Mouse (Mus musculus) forebrain, embryonic 15.5 days (tissue): Measurements from ENCODE around the gene Dyrk1a. TPM values are rescaled to one million over a fixed set of nuclear protein-coding genes. Genes with fewer than 3 reads are reported as not detected.

Experiments used
- ATAC-seq: fragments of 200-750 bp; cut with Nextera tagmentation; replicated peaks from 2 replicates; pipeline ENCODE4 v1.8.0; 2017; ENCODE audit warnings: mild to moderate bottlenecking, moderate TSS enrichment, moderate library complexity
- H3K27ac ChIP-seq: fragments of 300-500 bp; sonication (generic); replicated peaks from 2 replicates; pipeline ENCODE4 v1.5.1; 2015; ENCODE audit warnings: mild to moderate bottlenecking, inconsistent platforms
- H3K27me3 ChIP-seq: fragments of 300-500 bp; sonication (generic); 2 replicates; pipeline ENCODE4 v1.6.1; 2015; ENCODE audit warnings: inconsistent platforms
- H3K36me3 ChIP-seq: fragments of 300-500 bp; sonication (generic); 2 replicates; pipeline ENCODE4 v1.6.1; 2015; ENCODE audit warnings: mild to moderate bottlenecking, inconsistent platforms
- H3K4me1 ChIP-seq: fragments of 300-500 bp; sonication (generic); 2 replicates; pipeline ENCODE4 v1.6.1; 2015; ENCODE audit warnings: inconsistent platforms
- H3K4me2 ChIP-seq: fragments of 300-500 bp; sonication (generic); replicated peaks from 2 replicates; pipeline ENCODE4 v1.6.1; 2015; ENCODE audit warnings: mild to moderate bottlenecking, inconsistent platforms
- H3K4me3 ChIP-seq: fragments of 300-500 bp; sonication (generic); 2 replicates; pipeline ENCODE4 v1.5.1; 2015; ENCODE audit warnings: mild to moderate bottlenecking, inconsistent platforms
- H3K9ac ChIP-seq: fragments of 300-500 bp; sonication (generic); replicated peaks from 2 replicates; pipeline ENCODE4 v1.6.1; 2015; ENCODE audit warnings: mild to moderate bottlenecking, inconsistent platforms
- H3K9me3 ChIP-seq: fragments of 300-500 bp; sonication (generic); 2 replicates; pipeline ENCODE4 v1.6.1; 2016; ENCODE audit warnings: inconsistent platforms
- WGBS: fragments of 180-500 bp; shearing (Covaris S2); methylation state at CpG from one replicate; pipeline ENCODE4 v1.1.7; 2015; ENCODE audit warnings: mixed read lengths; 5-methylcytosine and 5-hydroxymethylcytosine counted together
- polyA plus RNA-seq: library from polyadenylated mRNA; unstranded; fragments of >200 nt; fragmentation: Nextera tagmentation; extraction: Ambion mirVana; gene quantifications from 2 replicates; pipeline ENCODE4 v1.2.1, GENCODE M21; 2015

The Dyrk1a gene
- polyA plus RNA-seq, 1 experiment from 2014 or later: 12.8 TPM

DNA sequence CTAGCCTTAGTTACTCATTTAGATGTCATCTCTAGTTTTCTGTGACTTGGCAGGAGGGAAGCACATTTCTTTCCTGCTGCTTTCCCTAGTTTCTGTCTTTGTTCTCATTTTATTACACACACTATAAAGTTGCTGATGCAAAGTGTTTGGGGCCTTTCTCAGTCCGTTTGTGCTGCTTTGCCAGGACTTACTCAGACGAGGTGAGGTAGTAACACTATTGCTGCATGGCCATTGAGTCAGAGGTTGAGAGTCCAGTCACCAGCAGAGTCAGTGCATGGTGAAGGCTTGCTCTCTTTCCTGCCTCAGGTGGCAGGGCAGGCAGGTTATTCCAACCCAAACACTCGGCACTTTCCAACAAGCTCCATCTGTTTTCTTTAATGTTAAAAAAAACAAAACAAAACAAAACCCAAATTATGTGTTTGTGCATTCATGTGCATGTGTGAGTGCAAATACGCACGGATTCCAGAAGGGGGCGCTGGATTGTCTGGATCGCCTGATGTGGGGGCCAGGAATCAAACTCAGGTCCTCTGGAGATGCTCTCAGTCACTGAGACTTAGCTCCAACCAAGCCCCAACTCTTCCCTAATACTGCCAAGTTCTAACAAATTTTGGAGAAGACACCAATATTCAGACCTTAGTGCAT lies 16.7 kb downstream of the Dyrk1a start:
- Histone ChIP-seq H3K4me3 (no peak overlapping the region), H3K4me1 (peaks cover 64% of the 10 kb centered on the region), H3K36me3 (no peaks in the 10 kb centered on the region), H3K27me3 (no peaks in the 10 kb centered on the region), H3K9ac (no peak overlapping the region), H3K27ac (no peak overlapping the region), H3K9me3 (no peaks in the 10 kb centered on the region), H3K4me2 (no peak overlapping the region)
- WGBS: 63% methylated on average over 7 of the region's 7 CpGs
- no peak for ATAC-seq

DNA sequence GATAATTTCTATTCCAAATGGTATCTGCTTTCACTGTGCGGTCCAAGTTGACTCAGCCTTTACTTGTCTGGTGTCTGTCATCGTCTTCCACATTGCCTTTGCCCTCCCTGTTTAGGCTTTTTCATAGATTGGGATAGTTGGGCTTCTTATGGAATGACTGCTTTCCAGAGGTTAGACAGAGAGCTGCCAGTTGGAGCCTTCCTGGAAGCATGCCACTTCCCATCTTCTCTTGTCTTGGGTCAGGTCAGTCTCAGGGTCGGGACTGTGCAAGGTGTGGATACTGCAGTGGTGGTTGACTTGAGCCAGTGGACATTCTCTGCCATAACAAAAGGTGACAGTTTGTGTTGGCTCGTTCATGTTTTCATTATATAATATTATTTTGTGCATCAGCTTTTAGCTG lies 17.7 kb downstream of the Dyrk1a start:
- 87% methylated on average over 4 of the region's 4 CpGs for WGBS
- Histone ChIP-seq H3K4me1 (peaks cover 68% of the 10 kb centered on the region), H3K9me3 (no peaks in the 10 kb centered on the region), H3K36me3 (no peaks in the 10 kb centered on the region), H3K27me3 (no peaks in the 10 kb centered on the region), H3K4me2 (no peak overlapping the region), H3K9ac (no peak overlapping the region), H3K27ac (no peak overlapping the region), H3K4me3 (no peak overlapping the region)
- no peak for ATAC-seq

DNA sequence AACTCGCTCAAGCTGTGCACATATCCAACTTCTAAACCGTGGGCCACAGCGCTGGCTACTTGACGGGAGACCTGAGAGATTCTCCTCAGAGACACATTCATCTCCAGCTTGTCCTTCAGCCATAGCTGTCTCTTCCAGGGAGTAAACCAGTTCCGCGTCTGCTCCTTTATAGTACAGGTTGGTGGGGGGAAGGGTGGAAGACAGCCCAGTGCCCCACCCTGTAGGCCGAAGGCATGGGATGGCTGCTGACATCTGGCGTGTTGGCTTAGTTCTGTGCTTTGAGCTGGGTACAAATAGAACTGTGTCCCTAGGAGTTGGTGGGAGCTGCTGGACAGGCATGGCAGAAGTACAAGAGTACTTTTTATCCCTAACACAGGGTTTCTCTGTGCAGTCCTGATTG lies 18.4 kb downstream of the Dyrk1a start:
- H3K36me3 ChIP-seq: no peaks in the 10 kb centered on the region
- WGBS: 73% methylated on average over 8 of the region's 8 CpGs
- no peak overlapping the region for H3K27ac ChIP-seq
- H3K4me2 ChIP-seq: no peak overlapping the region
- 0 out of 2 replicates have a peak, but pooled peaks have one; percentile 19 for ATAC-seq
- H3K9ac ChIP-seq: no peak overlapping the region
- no peaks in the 10 kb centered on the region for H3K9me3 ChIP-seq
- H3K4me3 ChIP-seq: no peak overlapping the region
- H3K27me3 ChIP-seq: no peaks in the 10 kb centered on the region
- peaks cover 64% of the 10 kb centered on the region for H3K4me1 ChIP-seq

DNA sequence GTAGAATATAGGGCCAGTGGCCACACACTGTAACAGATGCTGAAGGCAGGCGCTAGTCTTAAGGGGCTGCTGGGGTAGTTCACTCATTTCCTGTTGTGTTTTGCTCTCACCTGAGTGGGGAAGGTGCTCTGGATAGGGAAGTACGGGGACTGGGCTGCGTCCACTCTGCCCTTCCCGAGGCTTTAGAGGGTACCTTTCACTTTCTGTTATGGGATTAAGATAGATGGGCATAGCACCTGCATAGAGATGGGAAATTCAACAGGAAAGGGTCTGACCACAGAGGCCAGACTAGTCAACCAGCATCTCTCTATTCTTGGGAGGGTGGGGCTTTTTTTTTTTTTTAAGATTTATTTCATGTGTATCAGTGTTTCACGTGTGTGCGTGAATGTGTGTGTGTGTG lies 19.2 kb downstream of the Dyrk1a start:
- peaks cover 59% of the 10 kb centered on the region for H3K4me1 ChIP-seq
- no peak overlapping the region for H3K9ac ChIP-seq
- no peak overlapping the region for H3K4me2 ChIP-seq
- no peaks in the 10 kb centered on the region for H3K27me3 ChIP-seq
- no peak overlapping the region for H3K4me3 ChIP-seq
- WGBS: 91% methylated on average over 6 of the region's 6 CpGs
- no peak for ATAC-seq
- no peaks in the 10 kb centered on the region for H3K9me3 ChIP-seq
- H3K27ac ChIP-seq: no peak overlapping the region
- no peaks in the 10 kb centered on the region for H3K36me3 ChIP-seq

DNA sequence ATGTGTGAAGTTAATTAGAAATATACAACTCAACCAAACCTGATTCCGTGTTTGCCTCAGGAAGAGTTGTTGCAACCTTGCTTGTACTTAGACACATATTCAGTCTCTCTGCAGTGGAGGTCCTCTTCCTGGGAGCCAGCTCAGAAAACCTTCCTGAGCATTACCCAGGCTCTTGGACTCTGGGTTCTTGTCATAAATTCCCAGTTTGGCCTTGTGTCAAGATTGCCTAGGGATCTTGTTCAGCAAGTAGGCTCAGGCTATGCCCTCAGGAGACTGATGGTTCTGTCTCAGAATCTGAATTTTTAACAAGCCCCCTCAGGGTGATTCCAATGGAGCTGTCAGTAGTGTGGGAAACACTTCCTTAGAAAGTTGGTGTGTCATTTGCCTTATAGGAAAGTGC lies 19.8 kb downstream of the Dyrk1a start:
- H3K27ac ChIP-seq: no peak overlapping the region
- ATAC-seq: no peak
- H3K27me3 ChIP-seq: no peaks in the 10 kb centered on the region
- no peak overlapping the region for H3K4me2 ChIP-seq
- 79% methylated on average over 1 of the region's 1 CpGs for WGBS
- H3K9me3 ChIP-seq: no peaks in the 10 kb centered on the region
- no peaks in the 10 kb centered on the region for H3K36me3 ChIP-seq
- H3K4me3 ChIP-seq: no peak overlapping the region
- H3K9ac ChIP-seq: no peak overlapping the region
- H3K4me1 ChIP-seq: peaks cover 55% of the 10 kb centered on the region

DNA sequence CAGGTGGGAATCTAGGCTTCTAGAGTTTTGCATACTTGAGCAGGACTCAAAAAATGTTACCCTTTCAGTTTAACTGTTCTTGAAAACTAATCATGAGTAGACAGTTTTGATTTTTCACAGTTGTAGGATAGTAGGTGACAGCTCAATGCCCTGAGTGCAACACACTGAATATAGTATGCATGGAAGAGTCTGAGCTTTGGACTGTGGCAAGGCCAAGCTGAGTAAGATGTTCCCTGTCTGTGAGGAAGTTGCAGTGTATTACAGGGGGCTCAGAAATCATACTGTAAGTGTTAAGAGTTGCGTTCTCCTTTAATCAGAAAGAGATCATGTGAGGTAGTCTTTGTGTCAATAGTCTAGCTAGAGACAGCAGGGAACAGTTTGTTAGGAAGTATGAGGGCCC lies 20.4 kb downstream of the Dyrk1a start:
- 88% methylated on average over 1 of the region's 1 CpGs for WGBS
- no peak for ATAC-seq

DNA sequence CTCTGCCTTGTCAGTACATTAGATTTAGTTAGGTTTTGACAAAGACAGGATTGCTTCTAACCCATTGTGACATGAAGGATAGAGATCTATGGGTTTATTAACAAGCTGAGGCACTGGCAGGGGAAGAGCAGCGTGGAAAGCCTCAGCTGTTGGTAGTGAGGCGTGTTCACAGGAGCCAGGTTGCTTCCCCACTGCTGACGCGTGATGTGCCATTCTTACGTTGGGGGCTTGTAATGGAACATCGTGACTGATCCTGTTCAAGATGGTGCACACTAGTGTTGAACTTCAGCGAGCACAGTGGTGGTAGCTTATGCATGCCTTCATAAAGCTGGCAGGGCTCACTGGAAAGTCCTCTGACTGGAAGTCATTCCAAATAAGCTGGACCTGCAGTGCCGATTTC lies 21.2 kb downstream of the Dyrk1a start:
- WGBS: 78% methylated on average over 8 of the region's 8 CpGs
- H3K9ac ChIP-seq: no peak overlapping the region
- no peaks in the 10 kb centered on the region for H3K36me3 ChIP-seq
- H3K4me2 ChIP-seq: no peak overlapping the region
- H3K27me3 ChIP-seq: no peaks in the 10 kb centered on the region
- no peak for ATAC-seq
- no peak overlapping the region for H3K4me3 ChIP-seq
- H3K4me1 ChIP-seq: peaks cover 50% of the 10 kb centered on the region
- H3K9me3 ChIP-seq: no peaks in the 10 kb centered on the region
- H3K27ac ChIP-seq: no peak overlapping the region

More for the DNA sequence above, 20.4 kb downstream of the Dyrk1a start:
- H3K9me3 ChIP-seq: no peaks in the 10 kb centered on the region
- H3K36me3 ChIP-seq: no peaks in the 10 kb centered on the region
- peaks cover 50% of the 10 kb centered on the region for H3K4me1 ChIP-seq
- H3K27me3 ChIP-seq: no peaks in the 10 kb centered on the region
- no peak overlapping the region for H3K4me3 ChIP-seq
- no peak overlapping the region for H3K9ac ChIP-seq
- no peak overlapping the region for H3K4me2 ChIP-seq
- no peak overlapping the region for H3K27ac ChIP-seq

DNA sequence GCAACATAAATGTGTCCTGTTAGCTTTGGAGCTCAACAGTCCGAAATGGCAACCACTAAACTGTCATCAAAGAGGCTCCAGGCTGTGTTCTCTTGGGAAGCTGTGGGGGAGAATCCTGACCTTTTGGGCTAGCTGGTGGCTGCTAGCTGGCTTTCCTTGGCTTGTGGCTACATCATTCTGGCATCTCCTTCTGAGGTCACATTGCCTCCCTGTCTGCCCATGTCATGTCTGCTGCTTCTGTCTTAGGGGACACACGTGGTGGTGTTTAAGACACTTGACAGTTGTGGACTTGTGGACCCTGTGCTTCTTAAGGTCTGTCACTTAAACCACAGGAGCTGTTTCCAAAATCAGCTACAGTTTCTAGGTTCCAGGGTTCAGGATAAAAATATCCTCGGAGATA lies 21.7 kb downstream of the Dyrk1a start:
- Histone ChIP-seq H3K4me3 (no peak overlapping the region), H3K9ac (no peak overlapping the region), H3K4me1 (peaks cover 47% of the 10 kb centered on the region), H3K36me3 (no peaks in the 10 kb centered on the region), H3K4me2 (no peak overlapping the region), H3K27ac (no peak overlapping the region), H3K9me3 (no peaks in the 10 kb centered on the region), H3K27me3 (no peaks in the 10 kb centered on the region)
- WGBS: 90% methylated on average over 3 of the region's 3 CpGs
- ATAC-seq: no peak

DNA sequence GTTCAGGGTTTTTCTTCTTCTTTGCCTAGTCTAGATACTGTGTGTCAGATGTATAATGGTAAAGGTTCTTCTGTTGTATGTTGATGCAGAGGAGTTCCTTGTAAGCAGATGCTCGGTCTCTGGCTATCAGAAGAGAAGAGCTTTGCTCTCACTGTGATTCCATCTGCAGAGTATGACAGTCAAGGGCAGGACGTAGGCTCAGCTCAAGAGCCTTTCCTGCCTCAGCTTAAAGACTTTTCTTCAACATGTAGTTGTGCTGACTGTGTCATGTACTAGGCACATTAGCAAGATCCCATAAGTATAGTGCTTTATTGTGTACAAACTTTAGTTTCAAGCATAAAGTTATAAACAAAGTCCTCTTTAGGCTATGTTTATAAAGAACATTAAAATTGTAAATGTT lies 26.8 kb downstream of the Dyrk1a start:
- Histone ChIP-seq H3K36me3 (no peaks in the 10 kb centered on the region), H3K4me1 (peaks cover 50% of the 10 kb centered on the region), H3K4me3 (no peak overlapping the region), H3K27ac (no peak overlapping the region), H3K9ac (no peak overlapping the region), H3K27me3 (no peaks in the 10 kb centered on the region), H3K4me2 (no peak overlapping the region), H3K9me3 (no peaks in the 10 kb centered on the region)
- 79% methylated on average over 2 of the region's 2 CpGs for WGBS
- no peak for ATAC-seq

DNA sequence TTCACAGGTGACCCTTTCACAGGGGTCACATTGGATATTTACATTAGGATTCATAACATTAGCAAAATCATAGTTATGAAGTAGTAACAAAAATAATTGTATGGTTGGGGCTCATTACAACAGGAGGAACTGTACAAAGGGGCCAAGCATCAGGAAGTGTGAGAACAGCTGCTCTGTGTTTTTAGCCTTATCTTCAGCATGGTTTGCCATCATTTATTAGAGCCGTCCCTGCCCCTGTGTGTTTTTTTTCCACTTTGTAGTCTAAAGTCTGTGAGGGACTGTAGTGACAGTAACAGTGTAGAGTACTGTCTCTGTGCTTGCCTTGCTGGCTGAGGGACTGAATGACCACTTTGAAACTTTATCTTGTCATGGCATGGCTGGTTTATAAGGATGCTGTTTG lies 27.8 kb downstream of the Dyrk1a start:
- Histone ChIP-seq H3K9ac (no peak overlapping the region), H3K27me3 (no peaks in the 10 kb centered on the region), H3K36me3 (no peaks in the 10 kb centered on the region), H3K4me2 (no peak overlapping the region), H3K4me1 (peaks cover 55% of the 10 kb centered on the region), H3K27ac (no peak overlapping the region), H3K9me3 (no peaks in the 10 kb centered on the region), H3K4me3 (no peak overlapping the region)
- no peak for ATAC-seq
- 50% methylated on average over 1 of the region's 1 CpGs for WGBS

DNA sequence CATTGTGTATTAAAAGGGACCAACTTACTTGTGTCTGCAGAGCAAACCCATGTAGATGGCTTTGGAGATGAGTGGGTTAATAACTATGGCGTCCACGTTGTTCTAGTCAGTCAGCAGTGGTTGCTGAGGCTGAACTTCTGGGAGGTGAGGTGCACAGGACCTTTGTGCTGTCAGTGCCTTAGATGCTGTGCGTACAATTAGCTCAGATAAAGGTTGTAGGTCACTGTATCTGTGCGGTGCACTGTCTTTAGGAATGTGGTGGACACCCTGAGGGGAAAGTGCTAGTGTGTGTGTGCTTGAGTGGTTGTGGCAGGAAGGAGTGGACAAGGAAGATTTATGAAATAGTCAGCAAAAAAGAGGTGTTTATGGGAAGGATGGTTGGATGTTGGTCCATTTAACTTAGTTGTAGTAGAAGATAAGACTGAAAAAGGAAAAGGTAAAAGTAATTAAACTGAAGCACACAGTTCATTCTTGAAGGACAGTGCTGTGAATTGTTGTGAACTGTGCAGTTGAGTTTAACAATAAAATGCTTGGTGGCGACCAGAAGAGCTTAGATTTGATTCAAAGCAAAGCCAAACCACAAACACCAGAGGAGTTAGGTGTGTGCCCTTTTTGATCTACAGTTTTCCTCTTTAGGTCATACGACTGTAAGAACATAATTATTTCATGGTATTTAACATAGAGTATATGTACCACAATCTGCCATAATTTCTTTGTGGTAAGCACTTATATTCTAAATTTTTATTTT lies 30.3 kb downstream of the Dyrk1a start:
- Histone ChIP-seq H3K4me1 (peaks cover 68% of the 10 kb centered on the region), H3K4me2 (no peak overlapping the region), H3K27ac (no peak overlapping the region), H3K4me3 (no peak overlapping the region), H3K9ac (no peak overlapping the region), H3K27me3 (no peaks in the 10 kb centered on the region), H3K9me3 (no peaks in the 10 kb centered on the region), H3K36me3 (no peaks in the 10 kb centered on the region)
- no peak for ATAC-seq
- 41% methylated on average over 6 of the region's 6 CpGs for WGBS

DNA sequence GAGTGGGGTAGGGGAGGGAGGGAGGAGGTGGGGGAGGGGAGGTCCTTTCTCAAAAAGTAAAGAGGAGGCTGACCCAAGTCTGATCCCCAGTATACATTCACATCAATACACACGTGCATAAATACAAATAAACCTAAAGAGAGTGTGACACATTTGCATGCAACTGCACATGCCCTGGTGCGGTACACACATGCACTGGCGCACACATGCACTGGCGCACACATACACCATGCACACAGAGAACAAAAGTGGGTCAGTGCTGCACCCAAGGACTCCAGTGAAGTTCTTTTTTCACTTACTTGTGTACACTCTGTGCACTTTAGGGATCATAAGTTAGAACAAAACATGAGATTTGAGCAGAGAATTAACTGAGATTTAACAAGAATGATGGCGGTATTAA lies 31.3 kb downstream of the Dyrk1a start:
- Histone ChIP-seq H3K4me1 (peaks cover 64% of the 10 kb centered on the region), H3K4me2 (no peak overlapping the region), H3K4me3 (no peak overlapping the region), H3K9me3 (no peaks in the 10 kb centered on the region), H3K27me3 (no peaks in the 10 kb centered on the region), H3K27ac (0 out of 2 replicates have a peak overlapping the region, but pooled peaks have one; percentile 27), H3K36me3 (no peaks in the 10 kb centered on the region), H3K9ac (no peak overlapping the region)
- ATAC-seq: peak; percentile 52; the same call in 1 of the 2 replicates
- 61% methylated on average over 5 of the region's 5 CpGs for WGBS
